Mouse (Mus musculus): Measurements from ENCODE around the gene Hoxd13.

The Hoxd13 gene

DNA sequence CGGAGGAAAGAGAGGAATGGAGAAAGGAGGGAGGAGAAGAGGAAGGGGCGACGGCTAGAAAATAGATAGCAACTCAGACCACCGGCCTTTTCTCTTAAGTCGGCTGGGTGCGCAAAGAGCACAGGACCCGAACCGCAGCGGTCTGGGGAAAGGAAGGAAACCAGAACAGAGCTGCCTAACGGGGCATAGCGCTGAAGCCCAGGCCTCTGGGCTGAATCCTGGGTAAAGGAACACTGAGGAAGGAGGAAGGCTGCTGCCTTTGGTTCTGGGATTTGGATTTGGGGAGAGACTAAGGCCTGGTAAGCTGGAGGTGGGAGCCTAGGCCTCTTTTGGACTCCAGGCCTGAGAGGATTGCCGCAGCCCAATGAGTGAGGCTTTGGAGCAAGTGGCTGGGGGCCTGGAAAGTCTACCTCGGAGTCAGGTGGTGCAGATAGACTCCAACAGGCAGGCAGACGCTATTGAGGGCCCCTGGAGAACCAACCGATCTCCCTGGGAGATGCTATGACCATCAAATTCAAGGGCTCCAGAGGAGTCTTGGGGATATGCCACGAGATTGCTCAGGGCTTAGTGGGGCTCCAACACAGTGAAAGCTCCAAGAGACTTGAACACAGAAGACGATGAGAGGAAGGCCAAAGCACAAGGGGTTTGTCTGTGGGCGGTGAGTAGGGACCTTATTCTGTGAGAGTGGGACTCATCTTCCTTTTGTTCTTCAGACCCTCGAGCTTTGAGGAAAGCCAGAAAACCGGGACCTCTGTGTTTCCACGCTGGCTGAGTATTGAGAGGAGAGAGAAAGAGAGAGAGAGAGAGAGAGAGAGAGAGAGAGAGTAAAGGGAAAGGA lies 12.7 kb downstream of the Hoxd13 start:
- no peak for DNase-seq (ENCODE audit: inconsistent ontology term)

DNA sequence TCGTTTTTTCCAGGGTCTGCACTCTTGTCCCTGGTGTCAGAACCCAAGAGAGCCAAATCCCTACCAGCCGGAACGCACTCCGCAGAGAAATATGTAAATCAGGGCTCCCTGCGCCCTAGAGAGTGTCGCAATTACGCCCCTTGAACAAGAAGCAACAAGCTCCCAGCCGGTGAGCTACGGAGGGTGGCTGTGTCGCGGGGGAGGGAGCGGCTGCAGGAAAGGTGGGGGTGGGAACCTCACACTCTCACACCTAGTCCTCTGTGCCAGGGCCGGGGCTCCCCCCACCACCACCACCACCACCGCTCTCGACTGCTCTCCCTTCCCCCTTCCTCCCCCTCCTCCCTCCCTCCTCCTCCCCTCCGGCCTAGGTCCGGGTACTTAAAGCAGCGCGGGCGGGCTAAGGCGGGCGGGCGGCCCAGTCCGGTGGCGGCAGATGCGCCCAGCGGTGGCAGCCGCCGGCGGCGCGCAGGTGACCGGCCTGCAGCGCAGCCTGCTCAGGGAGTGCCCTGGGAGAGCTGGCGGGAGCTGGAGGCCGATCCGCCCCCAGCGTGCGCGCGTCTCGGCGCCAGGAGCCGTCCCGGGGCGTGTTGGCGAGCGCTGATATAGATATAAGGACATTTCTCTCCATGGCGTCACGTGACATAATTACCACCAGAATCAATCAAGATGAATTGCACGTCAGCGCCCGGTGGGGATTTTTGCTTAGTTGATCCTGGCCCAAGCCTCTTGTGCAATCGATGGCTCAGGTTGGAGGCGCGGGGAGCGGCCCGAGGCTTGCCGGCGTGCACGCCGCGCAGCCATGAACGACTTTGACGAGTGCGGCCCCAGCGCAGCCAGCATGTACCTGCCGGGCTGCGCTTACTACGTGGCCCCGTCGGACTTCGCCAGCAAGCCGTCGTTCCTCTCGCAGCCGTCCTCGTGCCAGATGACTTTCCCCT lies 13.8 kb downstream of the Hoxd13 start:
- no peak for DNase-seq (ENCODE audit: inconsistent ontology term)

- DNase-seq (ENCODE audit: inconsistent ontology term): no peak
Measured at GRCm38 (mm10) chr2:74682796-74683195, 14.7 kb downstream of the Hoxd13 start.

DNA sequence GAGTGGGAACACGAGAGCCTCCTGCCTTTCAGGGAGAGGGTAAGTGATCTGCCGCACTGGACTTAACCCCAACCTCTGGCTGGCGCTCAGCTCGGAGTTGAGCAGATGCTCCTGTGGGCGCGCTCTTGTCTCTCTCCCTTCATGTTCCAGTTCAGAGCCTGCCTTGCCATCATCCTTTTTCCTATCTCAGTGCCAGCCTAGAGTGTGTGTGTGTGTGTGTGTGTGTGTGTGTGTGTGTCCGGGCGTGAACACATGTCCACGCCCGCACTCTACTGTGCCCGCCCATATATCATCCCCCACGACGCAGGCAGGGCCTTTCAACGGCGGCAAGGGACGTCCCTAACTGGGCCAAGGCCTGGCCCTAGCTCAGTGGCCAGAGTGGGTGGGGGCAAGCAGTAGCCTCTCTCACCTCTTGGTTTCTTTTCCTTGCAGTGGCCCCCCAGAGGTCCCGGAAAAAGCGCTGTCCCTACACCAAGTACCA lies 15.4 kb downstream of the Hoxd13 start:
- no peak for DNase-seq (ENCODE audit: inconsistent ontology term)

- no peak for DNase-seq (ENCODE audit: inconsistent ontology term)
Measured at GRCm38 (mm10) chr2:74684106-74684505, 16.0 kb downstream of the Hoxd13 start.

DNA sequence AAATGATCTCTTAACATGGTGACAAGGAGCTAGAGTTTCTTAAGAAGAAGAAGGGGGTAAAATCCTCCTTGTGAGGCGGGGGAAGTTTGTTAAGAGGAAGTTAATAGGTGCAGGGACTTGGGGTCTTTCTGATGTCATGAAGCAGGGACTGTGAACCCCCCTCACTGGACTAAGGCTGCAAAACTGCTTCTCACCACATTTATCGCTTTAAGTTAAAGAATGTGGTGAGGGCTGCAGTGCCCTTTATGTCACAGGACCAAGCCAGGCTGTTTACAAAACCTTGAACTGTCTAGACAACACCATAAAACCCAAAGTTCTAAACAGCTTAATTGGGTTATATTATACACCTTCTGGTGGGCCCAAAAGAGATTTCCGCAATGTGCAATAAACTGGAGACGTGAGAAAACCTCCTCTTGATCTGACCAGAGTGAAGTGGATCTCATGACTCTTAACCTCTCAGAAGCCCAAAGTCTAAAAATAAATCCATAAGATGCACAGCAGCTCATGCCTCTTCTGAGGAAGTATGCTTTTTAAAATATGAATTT lies 17.0 kb downstream of the Hoxd13 start:
- DNase-seq (ENCODE audit: inconsistent ontology term): no peak

DNA sequence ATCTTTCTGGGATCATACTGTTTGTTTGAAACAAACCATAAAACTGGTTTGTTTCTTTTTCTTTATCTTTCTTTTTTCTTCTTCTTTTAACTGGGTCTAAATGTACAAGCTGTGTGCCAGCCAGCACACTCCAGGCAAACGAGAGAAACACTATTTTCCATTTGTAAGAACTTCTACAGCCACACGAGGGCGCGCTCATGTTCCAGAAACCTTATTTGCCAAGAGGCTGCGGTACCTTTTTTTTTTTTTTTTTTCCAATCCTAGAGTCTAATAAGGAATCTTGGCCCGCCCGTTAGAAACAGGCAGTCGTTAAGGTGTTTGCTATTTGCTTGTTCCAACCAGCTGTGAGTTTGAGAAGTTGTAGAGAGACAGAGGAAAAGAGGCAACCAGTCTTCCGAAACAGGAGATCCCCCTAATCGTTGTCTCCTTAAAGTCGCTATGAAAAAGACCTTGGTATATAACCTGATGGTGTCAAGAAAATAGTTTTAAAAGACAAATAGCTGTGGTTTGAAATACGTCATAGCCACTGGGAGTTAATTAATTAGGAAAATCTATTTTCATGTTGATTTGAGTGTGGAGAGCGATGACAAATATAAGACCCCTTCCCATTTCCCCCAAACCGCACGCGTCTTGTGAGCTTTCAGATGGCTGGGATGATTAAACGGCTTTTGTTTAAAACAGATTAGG lies 18.3 kb downstream of the Hoxd13 start:
- DNase-seq (ENCODE audit: inconsistent ontology term): no peak

- no peak for DNase-seq (ENCODE audit: inconsistent ontology term)
Measured at GRCm38 (mm10) chr2:74686988-74687697, 19.0 kb downstream of the Hoxd13 start.

- no peak for DNase-seq (ENCODE audit: inconsistent ontology term)
Measured at GRCm38 (mm10) chr2:74687698-74688555, 19.8 kb downstream of the Hoxd13 start.

DNA sequence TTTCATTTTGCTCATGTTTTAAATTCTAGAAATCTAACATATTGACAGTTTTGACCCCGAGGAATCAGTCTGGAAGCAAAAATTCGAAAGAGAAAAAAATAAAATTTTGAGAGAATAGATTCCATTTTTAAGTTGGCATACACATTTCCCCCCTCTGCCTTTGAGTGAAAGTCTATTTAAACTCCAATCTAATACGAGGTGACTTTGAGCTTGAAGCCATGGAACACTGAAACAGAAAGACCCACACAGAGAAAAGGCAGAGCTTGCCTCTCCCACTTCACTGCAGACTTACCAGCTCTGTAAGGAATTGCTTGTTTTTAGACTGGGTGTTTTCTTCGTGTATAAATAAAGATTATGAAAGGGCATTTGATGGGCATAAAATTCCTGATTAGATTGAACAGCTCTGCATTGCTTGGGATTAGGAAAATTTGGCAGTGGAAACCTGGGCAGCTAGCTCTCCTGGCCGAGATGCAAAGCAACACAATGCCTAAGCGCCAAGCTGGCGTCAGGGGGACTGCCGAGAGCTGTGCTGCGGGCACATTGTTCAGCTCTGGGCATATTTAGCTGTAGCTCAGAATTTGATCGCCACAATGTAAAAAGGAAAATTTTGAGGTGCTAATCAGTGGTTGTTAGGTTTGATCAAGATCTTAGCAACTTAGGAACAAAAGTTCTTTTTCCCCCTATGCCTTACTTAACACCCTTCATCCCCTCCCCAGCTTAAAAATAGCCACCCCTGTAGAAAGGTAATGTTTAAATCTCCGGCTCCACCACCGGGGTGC lies 20.9 kb downstream of the Hoxd13 start:
- no peak for DNase-seq (ENCODE audit: inconsistent ontology term)

DNA sequence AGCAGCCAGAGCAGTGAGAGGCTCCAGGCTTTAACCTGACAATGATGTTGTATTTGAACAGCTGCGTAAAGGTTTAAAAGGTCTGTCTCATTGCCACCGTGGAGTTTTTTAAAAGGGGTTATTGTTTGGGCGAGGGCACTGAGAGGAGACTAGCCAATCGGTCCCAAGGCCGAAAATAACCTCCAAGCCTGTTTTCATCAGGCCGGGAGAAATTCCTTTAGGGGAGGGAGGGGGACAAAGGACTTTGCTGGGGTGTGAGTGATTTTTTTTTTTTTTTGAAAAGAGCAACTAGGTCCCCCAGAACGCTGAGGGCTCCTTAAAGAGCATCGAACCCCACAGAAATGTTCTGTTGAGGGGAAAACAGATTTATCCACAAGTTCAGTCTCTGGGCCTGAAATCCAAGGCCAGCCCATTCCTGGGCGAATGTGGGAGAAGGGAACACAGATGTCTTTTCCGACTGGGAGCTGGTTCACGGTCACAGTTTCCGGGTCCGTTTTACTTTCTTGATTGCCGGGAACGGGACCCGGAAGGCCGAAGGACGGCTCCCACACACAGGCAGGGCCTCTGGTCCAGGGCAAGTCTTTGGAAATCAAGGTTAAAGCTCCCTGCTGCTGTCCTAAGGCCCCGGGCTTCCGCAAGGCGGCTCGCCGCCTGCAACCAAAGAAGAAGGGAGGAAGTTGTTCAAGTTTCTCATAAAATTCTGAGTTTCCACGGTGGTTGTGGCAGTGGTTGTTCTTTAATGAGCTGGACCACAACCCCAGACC lies 21.6 kb downstream of the Hoxd13 start:
- no peak for DNase-seq (ENCODE audit: inconsistent ontology term)

- DNase-seq (ENCODE audit: inconsistent ontology term): no peak
Measured at GRCm38 (mm10) chr2:74690338-74690716, 22.2 kb downstream of the Hoxd13 start.

DNA sequence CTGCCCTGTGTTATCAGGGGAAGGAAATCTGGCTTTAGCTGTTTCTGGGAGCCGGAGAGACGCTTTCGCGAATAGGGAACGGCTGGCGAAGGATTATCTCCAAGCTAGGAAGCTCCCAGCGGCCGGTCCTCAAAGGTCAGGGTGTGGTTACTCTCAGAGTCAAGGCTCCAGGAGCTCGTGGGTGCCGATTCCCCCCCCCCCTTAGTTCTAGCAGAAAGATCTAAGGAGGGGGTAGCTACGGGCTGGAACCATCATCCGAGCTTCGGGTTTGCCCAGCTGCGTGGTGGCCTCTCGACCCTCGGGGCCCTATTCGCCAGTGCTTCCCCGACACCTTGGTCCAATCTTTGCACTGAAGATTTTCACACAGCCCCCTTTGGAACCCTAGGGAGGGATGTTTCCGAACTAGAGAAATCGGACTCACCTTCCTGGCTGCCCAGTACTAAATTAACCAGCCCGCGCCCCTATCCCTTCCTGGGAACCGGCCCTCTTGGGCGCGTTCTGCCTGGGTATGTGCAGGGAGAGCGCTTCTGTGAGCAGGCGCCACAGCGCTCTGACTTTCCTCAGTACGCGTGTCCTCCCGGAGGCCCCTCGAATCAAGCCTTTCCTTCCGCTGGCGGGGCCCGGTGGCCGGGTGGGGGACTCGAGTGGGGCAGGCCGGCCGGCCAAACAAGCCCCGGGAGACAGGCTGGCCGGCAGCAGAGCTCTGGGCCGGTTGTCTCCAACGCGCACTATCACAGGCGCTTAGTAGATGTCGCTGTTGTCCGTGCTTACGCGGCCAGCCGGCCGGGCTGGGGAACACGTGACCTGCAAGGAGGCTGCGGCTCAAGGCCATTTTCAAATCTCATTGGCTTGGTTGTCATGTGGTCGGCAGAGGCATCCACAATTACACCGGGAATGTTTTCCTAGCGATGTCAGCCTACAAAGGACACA lies 23.2 kb downstream of the Hoxd13 start, which contains the start of gene Hoxd10:
Hoxd10 (plus strand) TSS at position 903 of the 930 bp plus-strand sequence.
- no peak for DNase-seq (ENCODE audit: inconsistent ontology term)

- no peak for DNase-seq (ENCODE audit: inconsistent ontology term)
Measured at GRCm38 (mm10) chr2:74691995-74692807, 24.1 kb downstream of the Hoxd13 start.

GRCm38 (mm10) chr2:74692808-74693431 lies 24.8 kb downstream of the Hoxd13 start:
- no peak for DNase-seq (ENCODE audit: inconsistent ontology term)

DNA sequence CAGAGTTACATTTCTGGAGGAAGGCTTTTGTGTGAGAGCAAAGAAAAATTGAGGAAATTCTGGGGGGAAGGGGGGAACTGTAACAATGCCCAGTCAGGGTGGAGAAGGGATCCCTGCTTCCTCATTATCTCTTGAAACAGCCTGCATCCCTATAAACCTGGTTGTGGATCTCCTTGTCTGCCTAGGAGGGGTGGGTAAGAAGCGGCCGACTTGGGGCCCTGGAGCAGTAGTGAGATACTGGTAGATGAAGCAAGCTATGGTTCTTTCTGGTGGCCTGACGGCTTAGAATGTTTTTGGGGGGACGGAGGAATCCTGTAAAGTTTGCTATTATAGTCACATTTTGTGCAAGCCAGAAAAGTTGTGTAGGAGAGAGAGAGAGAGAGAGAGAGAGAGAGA lies 25.3 kb downstream of the Hoxd13 start:
- DNase-seq (ENCODE audit: inconsistent ontology term): no peak

Measured in Muller cell, postnatal 12 days (primary cell).